Mouse (Mus musculus) E14TG2a.4 (cell line): ENCODE measurements around the gene Fth1.

Experiments
- CTCF ChIP-seq: conservative IDR thresholded peaks from 2 replicates; pipeline ENCODE4 v1.5.1; 2014; ENCODE audit warnings: low read length
- NANOG ChIP-seq: IDR thresholded peaks from 2 replicates; pipeline ENCODE4 v1.6.1; 2014; ENCODE audit warnings: borderline replicate concordance, low read length, mixed read lengths
- POU5F1 ChIP-seq: IDR thresholded peaks from 2 replicates; pipeline ENCODE4 v1.6.1; 2014; ENCODE audit warnings: low read length, borderline replicate concordance

- TF ChIP-seq CTCF (no peak), NANOG (no peak), POU5F1 (no peak)
These were observed 44.9 kb downstream of the Fth1 start for GRCm38 (mm10) chr19:10025169-10025875.
